Mouse (Mus musculus) hindbrain, embryonic 13.5 days (tissue): ENCODE results near the gene Alms1. TPM values are rescaled to one million over a fixed set of nuclear protein-coding genes. Genes with fewer than 3 reads are reported as not detected.

ENCODE experiments used
- microRNA-seq: library from miRNA; unstranded; fragments of <30 nt; microRNA quantifications from one replicate; pipeline ENCODE4, GENCODE M21; 2016
- polyA plus RNA-seq: library from polyadenylated mRNA; unstranded; fragments of >200 nt; fragmentation: Nextera tagmentation; extraction: Ambion mirVana; gene quantifications from 2 replicates; pipeline ENCODE4 v1.2.1, GENCODE M21; 2015

Alms1 gene
- polyA plus RNA-seq, 1 experiment from 2014 or later: 6.1 TPM

Small RNA genes lying within 50 kb of the gene (microRNA-seq; reads per million reads assigned to microRNA genes)
- not detected for gene Gm27317

Other genes starting within 250 kb of the Alms1 start
- 13.7 and 14.8 TPM in 2 replicates for gene Rab11fip5, start 212.9 kb upstream of the Alms1 start, polyA plus RNA-seq
- gene Noto, start 163.6 kb upstream of the Alms1 start, polyA plus RNA-seq: not detected in 2 replicates
- 58.4 and 59.0 TPM in 2 replicates for gene Smyd5, start 155.5 kb upstream of the Alms1 start, polyA plus RNA-seq
- 601 and 603 TPM in 2 replicates for gene Cct7, start 136.0 kb upstream of the Alms1 start, polyA plus RNA-seq
- gene Pradc1, start 135.6 kb upstream of the Alms1 start, polyA plus RNA-seq: 20.2 and 22.7 TPM in 2 replicates
- gene Fbxo41, start 84.5 kb upstream of the Alms1 start, polyA plus RNA-seq: 5.3 and 5.5 TPM in 2 replicates
- gene Egr4, start 73.9 kb upstream of the Alms1 start, polyA plus RNA-seq: not detected in 2 replicates
- 0.09 TPM in 1 of 2 replicates, not detected in the other for gene Nat8f7, start 125.7 kb downstream of the Alms1 start, polyA plus RNA-seq
- 0.40 and 0.44 TPM in 2 replicates for gene Nat8f3, start 178.2 kb downstream of the Alms1 start, polyA plus RNA-seq
- not detected in 2 replicates for gene Nat8f6, start 233.4 kb downstream of the Alms1 start, polyA plus RNA-seq
- gene Nat8f5, start 233.4 kb downstream of the Alms1 start, polyA plus RNA-seq: 0.29 TPM in 1 of 2 replicates, not detected in the other
- not detected in 2 replicates for gene Nat8, start 244.6 kb downstream of the Alms1 start, polyA plus RNA-seq